Mouse (Mus musculus) right cerebral cortex, postnatal 25 days (tissue): Measurements from ENCODE around the gene Crebbp.
"Not testable (repeated sequence)": the region's sequence is repeated elsewhere in the genome, so short reads cannot be mapped to it uniquely, and the experiment has no call there.

ENCODE experiments used
- DNase-seq: peaks from one replicate; pipeline ENCODE4 v3.0.0; 2022

Gene Crebbp

GRCm38 (mm10) chr16:4213799-4214551, at the start of gene Crebbp:
TSS of gene Crebbp (minus strand) at chr16:4213997.
- peak; percentile 92 for DNase-seq

GRCm38 (mm10) chr16:4263486-4263885, 49.7 kb upstream of the Crebbp start:
- DNase-seq, result no peak

- DNase-seq, result no peak
These were observed 43.7 kb upstream of the Crebbp start for GRCm38 (mm10) chr16:4257546-4257945.

- no peak for DNase-seq
These were observed 35.0 kb upstream of the Crebbp start for GRCm38 (mm10) chr16:4248791-4249190.

- not testable (repeated sequence) for DNase-seq
These were observed 31.4 kb upstream of the Crebbp start for GRCm38 (mm10) chr16:4245241-4245640.

GRCm38 (mm10) chr16:4236131-4236530, 22.3 kb upstream of the Crebbp start:
- no peak for DNase-seq

- DNase-seq, result no peak
These were observed 21.8 kb upstream of the Crebbp start for GRCm38 (mm10) chr16:4235587-4235986.

- DNase-seq, result no peak
These were observed 12.0 kb upstream of the Crebbp start for GRCm38 (mm10) chr16:4225841-4226240.

GRCm38 (mm10) chr16:4214631-4215240, 939 bp upstream of the Crebbp start:
- DNase-seq, result no peak

GRCm38 (mm10) chr16:4212963-4213798, 616 bp downstream of the Crebbp start:
- DNase-seq, result peak; percentile 72

- no peak for DNase-seq
These were observed 1.4 kb downstream of the Crebbp start for GRCm38 (mm10) chr16:4212167-4212962.

GRCm38 (mm10) chr16:4210290-4210689, 3.5 kb downstream of the Crebbp start:
- no peak for DNase-seq

GRCm38 (mm10) chr16:4203592-4203991, 10.2 kb downstream of the Crebbp start:
- no peak for DNase-seq

- DNase-seq, result no peak
These were observed 13.8 kb downstream of the Crebbp start for GRCm38 (mm10) chr16:4199995-4200394.

GRCm38 (mm10) chr16:4199566-4199965, 14.2 kb downstream of the Crebbp start:
- DNase-seq, result no peak

GRCm38 (mm10) chr16:4198004-4198403, 15.8 kb downstream of the Crebbp start:
- DNase-seq, result no peak

GRCm38 (mm10) chr16:4190166-4190565, 23.6 kb downstream of the Crebbp start:
- no peak for DNase-seq

- DNase-seq, result no peak
These were observed 38.7 kb downstream of the Crebbp start for GRCm38 (mm10) chr16:4175134-4175533.

GRCm38 (mm10) chr16:4169530-4169929, 44.3 kb downstream of the Crebbp start:
- no peak for DNase-seq

- DNase-seq, result no peak
These were observed 45.3 kb downstream of the Crebbp start for GRCm38 (mm10) chr16:4168476-4168875.

- no peak for DNase-seq
These were observed 52.9 kb downstream of the Crebbp start for GRCm38 (mm10) chr16:4160898-4161247.

- DNase-seq, result peak; percentile 19
These were observed 53.4 kb downstream of the Crebbp start for GRCm38 (mm10) chr16:4160246-4160897.
